Mouse (Mus musculus) megakaryocyte-erythroid progenitor cell, adult 5-6 weeks (primary cell): ENCODE measurements around the gene Camk2d. TPM values are rescaled to one million over a fixed set of nuclear protein-coding genes. Genes with fewer than 3 reads are reported as not detected.
A peak's percentile ranks its signal among the peaks of the same experiment; 100 is the strongest.

Experiments used
- ATAC-seq: replicated peaks from 2 replicates; pipeline ENCODE4 v1.8.0; 2016; ENCODE audit warnings: mild to moderate bottlenecking, inconsistent platforms; ENCODE audit not compliant: severe bottlenecking, poor library complexity, low FRiP score, low TSS enrichment
- total RNA-seq, 2 experiments: library from RNA; stranded (forward) in 1 of 2; stranded (reverse) in 1 of 2; fragments of 200-1000, 215-1000 nt in 1 of 2; fragments of >200 nt in 1 of 2; fragmentation: Nextera tagmentation in 1 of 2; gene quantifications; 2 replicates each; pipeline ENCODE4 v1.2.3; 2014 to 2017

Gene Camk2d
- total RNA-seq, 2 experiments from 2014 or later = 3.1 to 4.7 TPM

DNA sequence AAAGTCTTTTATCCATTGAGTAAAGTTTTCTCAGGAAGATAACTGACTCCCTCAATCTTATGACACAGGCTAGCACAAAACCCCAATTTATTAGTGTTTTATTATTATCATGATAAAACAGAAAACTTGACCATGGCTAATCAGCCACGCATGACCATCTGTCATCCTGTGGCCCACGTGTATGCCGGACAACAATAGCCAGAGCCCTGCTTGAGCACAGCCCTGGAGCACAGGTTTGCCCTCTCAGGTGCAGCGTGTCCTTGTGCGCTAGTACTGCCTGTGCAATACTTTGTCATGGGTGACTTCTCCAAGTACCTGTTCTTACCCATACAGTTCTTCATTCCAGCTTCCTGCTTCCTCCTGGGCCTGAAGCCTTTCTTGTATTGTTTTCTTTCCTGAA is 134.3 kb downstream of the Camk2d start:
- no peak for ATAC-seq

DNA sequence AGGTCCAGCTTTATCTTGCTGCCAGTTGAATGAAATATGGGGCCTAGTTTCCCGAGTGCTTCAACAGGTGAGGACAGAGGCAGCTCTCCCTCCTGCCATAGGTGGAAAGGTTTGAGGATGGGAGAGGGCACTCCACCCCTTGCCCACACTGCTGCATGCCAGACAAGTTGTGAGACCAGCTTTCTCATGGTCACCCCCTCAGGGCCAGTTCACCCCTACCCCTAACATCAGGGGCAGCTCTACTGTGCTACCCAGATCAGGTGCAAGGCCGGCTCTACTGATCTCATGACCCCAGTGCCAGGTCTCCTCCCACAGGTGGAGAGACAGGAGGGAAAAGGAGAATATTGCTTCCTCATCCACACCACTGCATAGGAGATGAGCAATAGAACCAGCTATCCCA is 136.2 kb downstream of the Camk2d start:
- ATAC-seq = no peak

- ATAC-seq = no peak
These were observed 138.4 kb downstream of the Camk2d start for GRCm38 (mm10) chr3:126734533-126734932.

GRCm38 (mm10) chr3:126735211-126735610 is 139.1 kb downstream of the Camk2d start:
- ATAC-seq = no peak

- no peak for ATAC-seq
These were observed 141.0 kb downstream of the Camk2d start for GRCm38 (mm10) chr3:126737128-126737527.

- no peak for ATAC-seq
These were observed 144.0 kb downstream of the Camk2d start for GRCm38 (mm10) chr3:126740146-126740545.

- ATAC-seq = no peak
These were observed 148.5 kb downstream of the Camk2d start for GRCm38 (mm10) chr3:126744432-126745133.

DNA sequence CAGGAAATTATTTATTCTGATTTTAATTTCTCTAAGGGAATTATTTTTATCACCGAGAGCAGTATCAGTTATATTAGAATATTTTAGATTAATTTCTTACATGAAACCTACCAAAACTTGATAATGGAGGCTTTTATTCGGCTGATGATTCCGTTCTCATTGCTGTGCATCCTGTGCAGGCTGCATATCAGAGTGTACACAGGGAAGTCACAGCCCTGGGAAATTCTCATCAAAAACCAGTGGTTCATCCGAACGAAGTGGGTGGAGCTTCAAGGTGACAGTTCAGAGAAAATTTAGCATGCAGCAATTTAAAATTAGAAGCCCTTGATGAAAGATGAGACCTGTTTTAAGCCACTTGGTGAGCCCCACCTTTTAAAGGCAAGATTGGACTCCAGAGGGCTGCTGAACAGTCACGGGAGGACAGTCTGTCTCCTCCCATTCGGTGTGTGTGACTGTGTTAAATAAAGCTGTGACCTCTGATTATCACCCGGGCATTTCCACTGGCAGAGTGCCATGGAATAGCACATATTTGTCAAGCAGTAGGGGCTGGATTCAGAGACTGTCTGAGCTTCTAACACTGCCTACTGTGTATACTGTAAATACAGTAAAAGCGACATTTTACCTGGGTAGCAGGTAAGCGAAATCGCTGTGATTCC is 150.2 kb downstream of the Camk2d start:
- peak; percentile 85 for ATAC-seq

GRCm38 (mm10) chr3:126747628-126748027 is 151.5 kb downstream of the Camk2d start:
- no peak for ATAC-seq

GRCm38 (mm10) chr3:126751377-126752098 is 155.4 kb downstream of the Camk2d start:
- no peak for ATAC-seq

DNA sequence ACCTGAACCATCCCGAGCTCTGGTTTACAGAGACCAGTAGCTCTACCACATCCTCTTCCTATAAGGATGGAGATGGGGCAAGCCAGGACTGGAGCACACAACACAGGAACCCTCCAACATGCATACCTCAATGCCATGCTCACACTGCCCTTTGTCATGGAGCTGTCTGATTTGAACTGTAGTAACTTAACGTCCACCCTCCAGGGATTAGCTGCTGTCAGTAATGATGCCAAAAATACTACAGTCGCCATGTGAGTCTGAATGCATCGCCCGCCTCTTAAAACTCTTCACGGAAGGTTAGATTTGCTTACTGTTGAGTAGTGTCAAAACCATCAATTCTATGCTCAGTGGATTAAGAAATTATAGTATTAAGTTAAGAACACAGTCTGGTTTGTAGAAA is 156.9 kb downstream of the Camk2d start:
- no peak for ATAC-seq

DNA sequence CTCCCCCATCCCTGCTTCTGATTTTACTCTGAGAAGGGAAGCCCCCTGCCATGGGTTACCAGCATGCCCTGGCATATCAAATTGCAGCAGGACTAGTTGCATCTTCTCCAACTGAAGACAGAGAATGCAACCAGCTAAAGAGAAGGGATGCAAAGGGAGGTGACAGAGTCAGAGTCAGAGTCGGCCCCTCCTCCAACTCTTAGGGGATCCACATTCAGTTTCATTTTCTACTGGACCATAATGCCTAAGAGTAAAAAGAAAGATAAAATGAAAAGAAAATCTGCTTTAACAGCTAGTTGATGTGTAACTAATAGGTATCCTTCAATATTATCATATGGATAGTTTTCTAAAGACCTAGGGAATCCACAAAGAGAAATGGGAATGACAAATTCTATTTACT is 162.3 kb downstream of the Camk2d start:
- no peak for ATAC-seq

DNA sequence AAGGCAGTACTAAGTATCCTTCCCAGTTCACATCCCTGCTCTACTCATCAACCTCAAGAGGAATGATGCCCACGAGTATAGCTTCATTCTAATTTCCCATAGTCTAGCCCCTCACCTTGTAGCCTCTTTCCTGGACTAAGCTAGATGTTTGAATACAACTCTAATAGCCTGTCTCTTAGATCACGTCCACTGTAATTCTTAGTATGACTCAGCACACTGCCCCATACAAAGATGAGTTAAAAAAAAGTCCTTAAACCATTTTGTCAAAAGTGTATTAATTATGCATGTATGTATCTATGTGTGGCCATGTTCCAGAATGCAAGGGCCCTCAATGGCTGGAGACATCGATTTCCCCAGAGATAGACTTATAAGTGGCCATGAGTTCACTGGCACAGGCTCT is 164.5 kb downstream of the Camk2d start:
- no peak for ATAC-seq

GRCm38 (mm10) chr3:126764745-126765144 is 168.6 kb downstream of the Camk2d start:
- ATAC-seq = no peak

DNA sequence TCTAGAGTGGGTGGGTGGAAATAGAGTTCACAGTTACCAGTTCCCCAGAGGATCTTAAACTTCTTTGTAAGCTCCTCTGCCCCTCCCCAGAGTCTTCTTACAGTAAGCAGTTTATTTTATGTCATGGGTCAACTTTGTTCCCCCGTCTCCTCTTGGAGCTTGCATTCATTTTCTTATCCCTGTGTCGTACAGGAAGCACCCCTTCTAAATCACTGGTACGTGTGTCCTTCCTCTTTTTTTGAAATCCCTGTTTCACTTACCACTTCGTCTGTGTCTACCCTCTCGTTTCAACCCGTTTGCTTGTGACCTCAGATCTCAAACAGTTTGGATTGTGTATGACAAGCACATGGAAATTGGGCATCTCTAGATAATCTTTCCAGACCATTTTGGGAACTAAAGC is 174.0 kb downstream of the Camk2d start:
- ATAC-seq = no peak

GRCm38 (mm10) chr3:126771032-126771431 is 174.9 kb downstream of the Camk2d start:
- ATAC-seq = no peak

DNA sequence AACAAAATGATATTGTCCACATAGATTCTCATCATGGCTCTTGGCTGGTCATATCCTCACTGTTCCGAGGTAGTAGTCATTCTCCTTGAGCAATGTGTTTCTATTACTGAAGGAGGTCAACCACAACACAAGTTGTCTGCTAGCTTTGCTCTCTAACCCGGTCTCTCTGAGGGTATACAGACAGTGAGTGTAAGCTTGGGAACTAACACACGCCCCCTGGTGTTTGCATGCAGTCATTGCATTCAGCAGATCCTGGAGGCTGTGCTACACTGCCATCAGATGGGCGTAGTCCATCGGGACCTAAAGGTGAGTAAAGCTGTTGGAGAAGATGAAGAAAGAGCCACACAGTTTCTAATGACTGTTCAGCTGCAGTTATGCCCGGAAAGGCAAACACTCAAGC is 175.4 kb downstream of the Camk2d start:
- ATAC-seq = peak; percentile 100

DNA sequence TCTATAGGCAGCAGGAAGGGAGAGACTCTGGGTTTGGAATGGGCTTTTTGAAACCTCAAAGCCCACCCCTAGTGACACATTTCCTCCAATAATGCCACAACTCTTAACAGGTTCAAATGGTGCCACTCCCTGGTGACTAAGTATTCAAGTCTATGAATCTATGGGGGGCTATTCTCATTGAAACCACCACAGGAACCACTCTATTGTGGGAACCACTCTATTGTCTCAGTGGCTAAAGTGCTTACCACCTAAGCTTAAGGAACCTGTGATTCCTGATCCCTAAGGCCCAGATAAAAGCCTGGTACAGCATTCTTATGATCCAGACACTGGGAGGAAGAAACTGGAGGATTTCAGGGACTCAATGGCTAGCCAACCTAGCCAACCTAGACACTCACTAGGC is 179.9 kb downstream of the Camk2d start:
- ATAC-seq = no peak

- no peak for ATAC-seq
These were observed 181.0 kb downstream of the Camk2d start for GRCm38 (mm10) chr3:126777101-126777500.

DNA sequence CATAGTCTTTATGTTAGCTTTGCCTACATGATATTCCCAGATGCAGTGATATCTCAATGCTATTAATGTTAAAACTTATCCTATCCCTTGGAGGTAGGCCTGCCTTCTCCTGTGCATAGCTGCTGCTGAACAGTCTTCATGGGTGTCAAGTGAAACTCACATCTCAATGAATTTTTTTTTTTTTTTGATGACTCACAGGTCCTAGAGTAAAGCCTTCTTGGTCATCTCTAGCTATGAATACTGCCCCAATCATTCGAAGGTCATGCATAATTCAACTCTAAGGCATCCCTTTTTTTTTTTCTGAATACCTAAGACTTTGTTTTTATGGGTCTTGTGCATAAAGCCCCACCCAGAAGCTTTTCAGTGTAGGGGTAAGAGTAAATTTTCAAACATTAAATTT is 181.8 kb downstream of the Camk2d start:
- ATAC-seq = no peak
